Mouse (Mus musculus) bone marrow, adult 2 months (tissue): ENCODE data around the gene Rpl39.

Experiments used
- CTCF ChIP-seq: fragments of 200-500 bp; IDR thresholded peaks from 2 replicates; pipeline ENCODE4 v1.5.1; 2011; ENCODE audit warnings: low read length, control low read depth; ENCODE audit not compliant: control insufficient read depth, insufficient read depth
- POLR2A ChIP-seq: fragments of 200-500 bp; IDR thresholded peaks from 2 replicates; pipeline ENCODE4 v1.6.1; 2011; ENCODE audit warnings: low read depth, mild to moderate bottlenecking, control low read depth, low read length, borderline replicate concordance; ENCODE audit not compliant: control insufficient read depth

- TF ChIP-seq CTCF = no peak
- no peak for TF ChIP-seq POLR2A
These were observed 463 bp upstream of the Rpl39 start for GRCm38 (mm10) chrX:37085665-37086064.
